ENCODE assay signal across 11 mouse cellular contexts in the genomic region with DNA sequence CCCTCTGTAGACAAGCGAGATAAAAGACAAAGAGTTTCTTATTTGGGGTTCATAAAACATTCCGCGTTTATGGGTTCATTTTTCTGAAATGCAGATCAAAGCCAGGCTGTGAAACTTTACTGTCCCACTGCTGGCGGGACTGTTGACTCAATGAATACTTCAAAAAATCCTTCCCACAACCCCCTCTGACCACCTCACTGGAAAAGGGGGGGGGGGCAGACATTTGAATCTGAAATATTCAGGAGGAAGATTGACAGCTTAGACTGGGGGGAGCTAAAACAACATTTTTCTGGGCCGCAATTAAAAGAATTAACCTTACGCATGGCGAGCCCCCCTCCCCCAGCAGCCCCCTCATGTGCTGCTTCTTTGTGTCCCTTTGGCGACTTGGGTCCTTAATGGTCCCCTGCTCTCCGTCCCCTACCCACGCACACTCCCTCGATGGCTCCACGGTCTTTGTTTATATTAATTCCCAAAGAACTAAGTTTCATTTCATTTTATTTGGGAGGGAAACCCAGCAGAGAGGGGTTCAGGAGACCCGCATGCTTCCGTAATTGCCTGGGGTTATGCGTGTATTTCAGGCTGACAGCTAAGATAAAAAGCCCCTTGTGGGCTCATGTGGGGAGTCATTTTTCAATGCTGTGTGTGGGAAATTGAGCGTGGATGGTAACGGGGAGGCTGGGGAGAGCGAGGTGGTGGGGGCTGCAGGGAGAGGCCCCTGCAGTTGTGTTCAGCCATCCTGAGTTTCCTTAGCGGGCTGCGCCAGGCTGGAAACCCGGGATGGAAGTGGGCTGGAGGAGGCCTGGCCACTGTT. TPM values are rescaled to one million over a fixed set of nuclear protein-coding genes. Genes with fewer than 3 reads are reported as not detected.
DNase-seq lines count a peak whose midpoint lies in the region; ATAC-seq and TF ChIP-seq lines count a peak whose summit lies in the region.
"Had no signal": no experiment of that assay in that cellular context is flagged by ENCODE, and none has a peak within 500 bp of the region (broad histone marks: within the 10 kb centered on the region; RNA-seq: fewer than 3 reads in every experiment).

No protein-coding gene starts in this region.

- H3K4me3 ChIP-seq in heart, embryonic 16.5 days (ENCODE audit: low read length): no peak overlapping the region
- no peak overlapping the region for H3K4me3 ChIP-seq in embryonic facial prominence, embryonic 15.5 days (replicated peaks)
- H3K4me3 ChIP-seq in limb, embryonic 11.5 days (ENCODE audit: low read depth, low read length): no peak overlapping the region
- H3K4me3 ChIP-seq: erythroblast, embryonic 14.5 days; layer of hippocampus, adult 2 months had no signal

- 70% methylated on average over 21 of the region's 21 CpGs for WGBS in heart, embryonic 16.5 days
- WGBS in embryonic facial prominence, embryonic 15.5 days: 20% methylated on average over 21 of the region's 21 CpGs
- 44% methylated on average over 21 of the region's 21 CpGs for WGBS in limb, embryonic 11.5 days

- no peaks in the 10 kb centered on the region for H3K27me3 ChIP-seq in heart, embryonic 16.5 days (ENCODE audit: control insufficient read depth, insufficient read depth, low read length)
- H3K27me3 ChIP-seq in embryonic facial prominence, embryonic 15.5 days: no peaks in the 10 kb centered on the region
- no peaks in the 10 kb centered on the region for H3K27me3 ChIP-seq in limb, embryonic 11.5 days (ENCODE audit: control insufficient read depth, insufficient read depth, low read length)

- no peak overlapping the region for H3K9ac ChIP-seq in heart, embryonic 16.5 days (ENCODE audit: low read length)
- H3K9ac ChIP-seq in embryonic facial prominence, embryonic 15.5 days: no peak overlapping the region
- no peak overlapping the region; the same call in 1 of the 2 replicates for H3K9ac ChIP-seq in limb, embryonic 11.5 days (ENCODE audit: low read length)
- H3K9ac ChIP-seq: liver, embryonic 14.5 days had no signal

- peaks cover 2% of the 10 kb centered on the region; the same call in 1 of the 2 replicates for H3K4me1 ChIP-seq in heart, embryonic 16.5 days (ENCODE audit: control insufficient read depth, insufficient read depth, low read length)
- peaks cover 15% of the 10 kb centered on the region; the same call in 1 of the 2 replicates for H3K4me1 ChIP-seq in embryonic facial prominence, embryonic 15.5 days
- H3K4me1 ChIP-seq in limb, embryonic 11.5 days (ENCODE audit: control insufficient read depth, insufficient read depth, low read length): peaks cover 29% of the 10 kb centered on the region

- H3K9me3 ChIP-seq in heart, embryonic 16.5 days (replicated peaks; ENCODE audit: control insufficient read depth, low read length): no peaks in the 10 kb centered on the region
- H3K9me3 ChIP-seq in embryonic facial prominence, embryonic 15.5 days (replicated peaks): no peaks in the 10 kb centered on the region
- no peaks in the 10 kb centered on the region for H3K9me3 ChIP-seq in limb, embryonic 11.5 days (ENCODE audit: control insufficient read depth, low read length)

- H3K4me2 ChIP-seq in heart, embryonic 16.5 days (ENCODE audit: low read depth, low read length): no peak overlapping the region
- H3K4me2 ChIP-seq in embryonic facial prominence, embryonic 15.5 days (replicated peaks): 0 out of 2 replicates have a peak overlapping the region, but pooled peaks have one; percentile 11
- H3K4me2 ChIP-seq in limb, embryonic 11.5 days (ENCODE audit: low read depth, severe bottlenecking): 0 out of 2 replicates have a peak overlapping the region, but pooled peaks have one; percentile 11

- no peak for ATAC-seq in heart, embryonic 16.5 days (replicated peaks; ENCODE audit: extremely low read depth, insufficient read depth, low FRiP score)
- ATAC-seq in embryonic facial prominence, embryonic 15.5 days (ENCODE audit: insufficient number of reproducible peaks, low FRiP score, low TSS enrichment, low read depth): no peak
- ATAC-seq in limb, embryonic 11.5 days (ENCODE audit: insufficient number of reproducible peaks, low FRiP score, low TSS enrichment, low read depth): no peak
- ATAC-seq in inflammation-experienced regulatory T-cells, adult 6 months: no peak

- H3K36me3 ChIP-seq in heart, embryonic 16.5 days (ENCODE audit: control insufficient read depth, insufficient read depth): no peaks in the 10 kb centered on the region
- no peaks in the 10 kb centered on the region for H3K36me3 ChIP-seq in embryonic facial prominence, embryonic 15.5 days
- H3K36me3 ChIP-seq in limb, embryonic 11.5 days (ENCODE audit: control insufficient read depth, insufficient read depth, low read length): no peaks in the 10 kb centered on the region

- 0 out of 2 replicates have a peak overlapping the region, but pooled peaks have one; percentile 29 for H3K27ac ChIP-seq in heart, embryonic 16.5 days (ENCODE audit: low read length)
- no peak overlapping the region for H3K27ac ChIP-seq in embryonic facial prominence, embryonic 15.5 days (replicated peaks)
- peak overlapping the region; percentile 54; the same call in 1 of the 2 replicates for H3K27ac ChIP-seq in limb, embryonic 11.5 days (replicated peaks; ENCODE audit: low read depth, low read length)
- H3K27ac ChIP-seq: layer of hippocampus, adult 2 months; liver, embryonic 14.5 days had no signal

- TF ChIP-seq POLR2A in brain, embryonic 14.5 days (IDR thresholded peaks at IDR 0.05; ENCODE audit: borderline replicate concordance, extremely low read depth, insufficient read depth, insufficient read length, poor library complexity, severe bottlenecking): no peak

- no peak for DNase-seq in heart, postnatal 25 days (ENCODE audit: low spot score)
- DNase-seq in brain, embryonic 14.5 days (ENCODE audit: low read depth): peak; percentile 73
- peak; percentile 33 for DNase-seq in limb, embryonic 11.5 days (ENCODE audit: low spot score)
- DNase-seq in cerebellum, postnatal 25 days: no peak
- DNase-seq in urinary bladder, postnatal 36 days (ENCODE audit: low spot score in 2 of 2): no peak

- intact Hi-C loops in heart, postnatal 25 days (cut with DNase I): no loop called here

- TF ChIP-seq CTCF in brain, embryonic 14.5 days (IDR thresholded peaks at IDR 0.05; ENCODE audit: borderline replicate concordance, extremely low read depth, insufficient read depth, insufficient read length): no peak

RNA-seq across cellular contexts. Expression of a gene that starts 52.9 kb away (rescaled TPM):
- 0.49 and 0.62 TPM in 2 replicates for polyA plus RNA-seq in heart, embryonic 16.5 days (2015; fragmentation: Nextera tagmentation; extraction: Ambion mirVana)
- total RNA-seq in heart, postnatal 25 days (2021): under 1 TPM in 1 of 2 experiments, not detected in 1; 0.16 TPM
- polyA plus RNA-seq in brain, embryonic 14.5 days (2012; rRNA removed): 0.20 and 0.37 TPM in 2 replicates
- polyA plus RNA-seq in embryonic facial prominence, embryonic 15.5 days (2015; fragmentation: Nextera tagmentation; extraction: Ambion mirVana): 0.25 and 0.31 TPM in 2 replicates
- 0.07 TPM in 1 of 2 replicates, not detected in the other for polyA plus RNA-seq in limb, embryonic 11.5 days (2014; fragmentation: Nextera tagmentation; extraction: Ambion mirVana)
- polyA plus RNA-seq in inflammation-experienced regulatory T-cells, adult 6 months (2017; shearing (Covaris generic)): not detected
- polyA plus RNA-seq: erythroblast, embryonic 14.5 days had no signal

Comparison
In these comparisons a context has a peak if more than half of its experiments do, and no peak if none do; other contexts are left out.
1. DNase-seq: peak in brain, embryonic 14.5 days (single experiment) and limb, embryonic 11.5 days (single experiment); none in heart, postnatal 25 days (single experiment), cerebellum, postnatal 25 days (0 of 2) and urinary bladder, postnatal 36 days (0 of 2).